Mouse (Mus musculus): ENCODE data around the gene Gm45713.
"Not testable (repeated sequence)": the region's sequence is repeated elsewhere in the genome, so short reads cannot be mapped to it uniquely, and the experiment has no call there.

The Gm45713 gene

GRCm38 (mm10) chr7:45135993-45136567, at the start of gene Gm45713, which contains the start of gene Flt3l:
TSS of gene Gm45713 (minus strand) at chr7:45136231.
TSS of gene Flt3l (minus strand) at chr7:45136432.
- DNase-seq (ENCODE audit: low spot score in 2 of 2), result peak; percentile 65 to 76

GRCm38 (mm10) chr7:45183672-45184071, 47.6 kb upstream of the Gm45713 start:
- DNase-seq (ENCODE audit: low spot score in 2 of 2), result no peak

GRCm38 (mm10) chr7:45182606-45183005, 46.6 kb upstream of the Gm45713 start:
- no peak for DNase-seq (ENCODE audit: low spot score in 2 of 2)

- peak; percentile 80 to 87 for DNase-seq (ENCODE audit: low spot score in 2 of 2)
These were observed 46.2 kb upstream of the Gm45713 start for GRCm38 (mm10) chr7:45182199-45182601.

GRCm38 (mm10) chr7:45181540-45181939, 45.5 kb upstream of the Gm45713 start:
- no peak for DNase-seq (ENCODE audit: low spot score in 2 of 2)

- DNase-seq (ENCODE audit: low spot score in 2 of 2), result no peak
These were observed 45.0 kb upstream of the Gm45713 start, which contains the start of gene Pth2 for GRCm38 (mm10) chr7:45180896-45181477. TSS of gene Pth2 (plus strand) at chr7:45180995.

- no peak for DNase-seq (ENCODE audit: low spot score in 2 of 2)
These were observed 43.4 kb upstream of the Gm45713 start, which contains the start of gene Gfy for GRCm38 (mm10) chr7:45179469-45179868. TSS of gene Gfy (minus strand) at chr7:45179569.

- DNase-seq (ENCODE audit: low spot score in 2 of 2), result no peak
These were observed 42.5 kb upstream of the Gm45713 start for GRCm38 (mm10) chr7:45178550-45178949.

GRCm38 (mm10) chr7:45176356-45176755, 40.3 kb upstream of the Gm45713 start:
- no peak for DNase-seq (ENCODE audit: low spot score in 2 of 2)

- no peak for DNase-seq (ENCODE audit: low spot score in 2 of 2)
These were observed 39.9 kb upstream of the Gm45713 start for GRCm38 (mm10) chr7:45175929-45176328.

- no peak for DNase-seq (ENCODE audit: low spot score in 2 of 2)
These were observed 39.4 kb upstream of the Gm45713 start for GRCm38 (mm10) chr7:45175398-45175797.

GRCm38 (mm10) chr7:45174567-45175280, 38.7 kb upstream of the Gm45713 start:
- DNase-seq (ENCODE audit: low spot score in 2 of 2), result no peak

GRCm38 (mm10) chr7:45173772-45174171, 37.7 kb upstream of the Gm45713 start:
- not testable (repeated sequence) for DNase-seq (ENCODE audit: low spot score in 2 of 2)

GRCm38 (mm10) chr7:45172974-45173373, 36.9 kb upstream of the Gm45713 start:
- DNase-seq (ENCODE audit: low spot score in 2 of 2), result no peak

- DNase-seq (ENCODE audit: low spot score in 2 of 2), result no peak
These were observed 33.5 kb upstream of the Gm45713 start for GRCm38 (mm10) chr7:45169495-45169894.

GRCm38 (mm10) chr7:45168656-45169055, 32.6 kb upstream of the Gm45713 start:
- no peak for DNase-seq (ENCODE audit: low spot score in 2 of 2)

GRCm38 (mm10) chr7:45167761-45168445, 31.9 kb upstream of the Gm45713 start:
- peak in 1 of 2 experiments; percentile 68 for DNase-seq (ENCODE audit: low spot score in 2 of 2)

GRCm38 (mm10) chr7:45166950-45167401, 30.9 kb upstream of the Gm45713 start:
- no peak for DNase-seq (ENCODE audit: low spot score in 2 of 2)

- DNase-seq (ENCODE audit: low spot score in 2 of 2), result no peak
These were observed 29.7 kb upstream of the Gm45713 start for GRCm38 (mm10) chr7:45165701-45166100.

GRCm38 (mm10) chr7:45164833-45165232, 28.8 kb upstream of the Gm45713 start:
- DNase-seq (ENCODE audit: low spot score in 2 of 2), result no peak

- DNase-seq (ENCODE audit: low spot score in 2 of 2), result peak in 1 of 2 experiments; percentile 60
These were observed 27.9 kb upstream of the Gm45713 start, which contains the start of gene Slc17a7 for GRCm38 (mm10) chr7:45163735-45164490. TSS of gene Slc17a7 (plus strand) at chr7:45163949.

Measured in right cerebral cortex, postnatal 36 days (tissue).